Mouse (Mus musculus): ENCODE measurements around the gene Omt2b. TPM values are rescaled to one million over a fixed set of nuclear protein-coding genes. Genes with fewer than 3 reads are reported as not detected.
"Not testable (repeated sequence)": the region's sequence is repeated elsewhere in the genome, so short reads cannot be mapped to it uniquely, and the experiment has no call there.

Omt2b gene
- polyA plus RNA-seq, 1 experiment, result not detected

DNA sequence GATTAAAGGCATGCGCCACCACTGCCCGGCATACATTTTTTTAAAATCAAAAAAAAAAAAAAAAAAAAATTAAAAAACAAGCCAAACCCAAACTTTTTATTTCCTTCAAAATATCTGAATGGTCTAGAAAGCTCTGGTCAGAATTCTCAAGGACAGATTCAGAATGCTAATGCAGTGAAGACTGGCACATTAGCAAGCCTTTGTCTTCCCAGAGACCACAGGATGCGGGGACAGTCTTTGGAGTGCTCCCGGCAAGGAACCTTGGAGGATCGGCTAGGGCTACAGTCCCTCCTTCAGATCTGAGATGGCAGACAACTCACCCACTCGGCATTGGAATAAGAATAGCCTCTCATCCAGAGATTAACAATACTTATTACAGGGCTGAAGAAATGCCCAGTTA lies 37.3 kb downstream of the Omt2b start:
- no peak for TF ChIP-seq CTCF (IDR thresholded peaks at IDR 0.05; ENCODE audit: borderline replicate concordance, insufficient read depth, low read depth, low read length)
- TF ChIP-seq POLR2A (IDR thresholded peaks at IDR 0.05; ENCODE audit: borderline replicate concordance, insufficient read depth, low read length), result no peak
- H3K4me1 ChIP-seq (ENCODE audit: control insufficient read depth, insufficient read depth, low read length), result no peaks in the 10 kb centered on the region
- WGBS, result 83% methylated on average over 6 of the region's 6 CpGs

GRCm38 (mm10) chr9:78365850-78366544 lies 38.6 kb downstream of the Omt2b start:
- WGBS, result 83% methylated on average over 13 of the region's 13 CpGs
- no peaks in the 10 kb centered on the region for H3K4me1 ChIP-seq (ENCODE audit: control insufficient read depth, insufficient read depth, low read length)
- DNase-seq, result no peak
- TF ChIP-seq CTCF (IDR thresholded peaks at IDR 0.05; ENCODE audit: borderline replicate concordance, insufficient read depth, low read depth, low read length) (no peak), POLR2A (IDR thresholded peaks at IDR 0.05; ENCODE audit: borderline replicate concordance, insufficient read depth, low read length) (no peak)
- H3K4me3 ChIP-seq (replicated peaks; ENCODE audit: insufficient read depth, low read depth, low read length), result no peak overlapping the region
- H3K27ac ChIP-seq (ENCODE audit: insufficient read depth, low read length), result no peak overlapping the region
- no peaks in the 10 kb centered on the region for H3K27me3 ChIP-seq (ENCODE audit: control insufficient read depth, insufficient read depth, low read length)

More for the DNA sequence above, 37.3 kb downstream of the Omt2b start:
- H3K27ac ChIP-seq (ENCODE audit: insufficient read depth, low read length), result no peak overlapping the region
- DNase-seq, result no peak
- no peaks in the 10 kb centered on the region for H3K27me3 ChIP-seq (ENCODE audit: control insufficient read depth, insufficient read depth, low read length)
- no peak overlapping the region for H3K4me3 ChIP-seq (replicated peaks; ENCODE audit: insufficient read depth, low read depth, low read length)

- not testable (repeated sequence) for H3K27ac ChIP-seq (ENCODE audit: insufficient read depth, low read length); H3K4me3 ChIP-seq (replicated peaks; ENCODE audit: insufficient read depth, low read depth, low read length); DNase-seq; H3K27me3 ChIP-seq (ENCODE audit: control insufficient read depth, insufficient read depth, low read length); H3K4me1 ChIP-seq (ENCODE audit: control insufficient read depth, insufficient read depth, low read length)
- 95% methylated on average over 16 of the region's 16 CpGs for WGBS
Observed at GRCm38 (mm10) chr9:78367959-78368358, 40.6 kb downstream of the Omt2b start, which contains the start of gene Dppa5a. Dppa5a (minus strand) TSS chr9:78368177.

DNA sequence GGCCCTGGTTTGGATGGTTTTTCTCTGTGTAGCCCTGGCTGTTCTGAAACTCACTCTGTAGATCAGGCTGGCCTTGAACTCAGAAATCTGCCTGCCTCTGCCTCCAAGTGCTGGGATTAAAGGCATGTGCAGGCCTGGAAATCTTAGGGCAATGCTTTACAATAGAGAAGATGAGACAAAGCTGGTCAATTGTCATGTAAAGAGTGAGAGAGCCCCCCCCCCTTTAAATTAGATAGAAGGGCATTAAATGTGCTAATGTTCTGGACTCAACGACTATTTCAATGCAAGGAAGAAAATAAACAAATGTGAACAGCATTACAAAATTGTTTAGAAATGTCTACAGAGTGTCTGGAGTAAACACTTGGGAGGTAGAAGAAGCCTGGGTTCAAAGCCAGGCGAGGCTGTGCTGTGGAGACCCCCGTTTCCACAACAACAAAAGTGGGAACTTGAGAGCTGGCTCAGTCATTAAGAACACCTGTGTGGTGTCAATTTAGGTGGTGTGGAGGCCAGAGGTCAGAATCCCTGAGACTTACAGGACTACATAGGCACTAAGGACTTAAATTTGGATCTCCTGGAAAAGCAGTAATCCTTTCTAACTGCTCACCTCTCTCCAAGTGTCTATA lies 41.4 kb downstream of the Omt2b start:
- no peak for DNase-seq

GRCm38 (mm10) chr9:78369349-78369748 lies 42.0 kb downstream of the Omt2b start:
- no peak for DNase-seq
- 97% methylated on average over 2 of the region's 2 CpGs for WGBS

More for the DNA sequence above, 41.4 kb downstream of the Omt2b start:
- TF ChIP-seq POLR2A (IDR thresholded peaks at IDR 0.05; ENCODE audit: borderline replicate concordance, insufficient read depth, low read length) (no peak), CTCF (IDR thresholded peaks at IDR 0.05; ENCODE audit: borderline replicate concordance, insufficient read depth, low read depth, low read length) (no peak)
- Histone ChIP-seq H3K27ac (ENCODE audit: insufficient read depth, low read length) (no peak overlapping the region), H3K4me3 (replicated peaks; ENCODE audit: insufficient read depth, low read depth, low read length) (no peak overlapping the region), H3K4me1 (ENCODE audit: control insufficient read depth, insufficient read depth, low read length) (no peaks in the 10 kb centered on the region), H3K27me3 (ENCODE audit: control insufficient read depth, insufficient read depth, low read length) (no peaks in the 10 kb centered on the region)
- 79% methylated on average over 3 of the region's 3 CpGs for WGBS

DNA sequence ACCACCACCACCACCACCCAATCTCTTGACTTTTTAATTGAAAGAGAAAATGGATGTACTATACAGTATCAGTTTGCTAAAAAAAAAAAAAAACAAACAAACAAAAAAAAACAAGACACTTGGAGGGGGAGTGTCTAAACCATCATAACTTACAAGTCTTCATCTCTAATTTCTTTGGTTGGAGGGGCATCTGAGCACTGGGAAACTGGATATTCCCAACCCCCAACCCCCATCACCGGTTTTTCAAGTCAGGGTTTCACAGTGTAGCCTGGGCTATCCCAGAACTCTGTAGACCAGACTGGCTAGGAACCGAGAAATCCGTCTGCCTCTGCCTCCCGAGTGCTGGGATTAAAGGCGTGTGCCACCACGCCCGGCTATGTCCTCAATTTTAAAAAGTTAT lies 42.4 kb downstream of the Omt2b start:
- TF ChIP-seq POLR2A (IDR thresholded peaks at IDR 0.05; ENCODE audit: borderline replicate concordance, insufficient read depth, low read length) (no peak), CTCF (IDR thresholded peaks at IDR 0.05; ENCODE audit: borderline replicate concordance, insufficient read depth, low read depth, low read length) (no peak)

More at GRCm38 (mm10) chr9:78369349-78369748, 42.0 kb downstream of the Omt2b start:
- no peaks in the 10 kb centered on the region for H3K4me1 ChIP-seq (ENCODE audit: control insufficient read depth, insufficient read depth, low read length)
- H3K27me3 ChIP-seq (ENCODE audit: control insufficient read depth, insufficient read depth, low read length), result no peaks in the 10 kb centered on the region
- H3K27ac ChIP-seq (ENCODE audit: insufficient read depth, low read length), result no peak overlapping the region
- TF ChIP-seq POLR2A (IDR thresholded peaks at IDR 0.05; ENCODE audit: borderline replicate concordance, insufficient read depth, low read length) (no peak), CTCF (IDR thresholded peaks at IDR 0.05; ENCODE audit: borderline replicate concordance, insufficient read depth, low read depth, low read length) (no peak)
- H3K4me3 ChIP-seq (replicated peaks; ENCODE audit: insufficient read depth, low read depth, low read length), result no peak overlapping the region

DNA sequence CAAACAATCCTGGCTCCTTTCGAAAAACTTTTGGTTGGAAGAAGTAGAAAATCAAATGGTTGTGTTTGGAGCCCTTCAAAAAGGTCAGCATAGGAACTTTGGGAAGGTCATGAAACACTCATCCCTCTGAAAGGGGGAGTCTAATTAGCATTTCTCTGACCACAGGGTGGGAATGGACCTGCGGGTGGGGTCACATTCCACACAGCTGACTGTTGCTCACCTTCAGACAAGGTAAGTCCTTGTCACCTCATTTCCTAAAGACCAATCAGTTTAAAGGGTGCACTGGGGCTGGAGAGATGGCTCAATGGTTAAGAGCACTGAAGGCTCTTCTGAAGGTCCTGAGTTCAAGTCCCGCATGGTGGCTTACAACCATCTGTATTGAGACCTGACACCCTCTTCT lies 44.1 kb downstream of the Omt2b start:
- TF ChIP-seq CTCF (IDR thresholded peaks at IDR 0.05; ENCODE audit: borderline replicate concordance, insufficient read depth, low read depth, low read length), result no peak
- TF ChIP-seq POLR2A (IDR thresholded peaks at IDR 0.05; ENCODE audit: borderline replicate concordance, insufficient read depth, low read length), result no peak
- DNase-seq, result no peak
- WGBS, result 96% methylated on average over 3 of the region's 3 CpGs
- H3K27me3 ChIP-seq (ENCODE audit: control insufficient read depth, insufficient read depth, low read length), result no peaks in the 10 kb centered on the region
- no peaks in the 10 kb centered on the region for H3K4me1 ChIP-seq (ENCODE audit: control insufficient read depth, insufficient read depth, low read length)
- H3K4me3 ChIP-seq (replicated peaks; ENCODE audit: insufficient read depth, low read depth, low read length), result no peak overlapping the region
- no peak overlapping the region for H3K27ac ChIP-seq (ENCODE audit: insufficient read depth, low read length)

More for the DNA sequence above, 42.4 kb downstream of the Omt2b start:
- WGBS, result 89% methylated on average over 7 of the region's 7 CpGs
- Histone ChIP-seq H3K27me3 (ENCODE audit: control insufficient read depth, insufficient read depth, low read length) (no peaks in the 10 kb centered on the region), H3K27ac (ENCODE audit: insufficient read depth, low read length) (no peak overlapping the region), H3K4me3 (replicated peaks; ENCODE audit: insufficient read depth, low read depth, low read length) (no peak overlapping the region), H3K4me1 (ENCODE audit: control insufficient read depth, insufficient read depth, low read length) (no peaks in the 10 kb centered on the region)
- DNase-seq, result no peak
